Mouse (Mus musculus) gastrocnemius, adult 18-20 months (tissue): ENCODE measurements around the gene Npas2. TPM values are rescaled to one million over a fixed set of nuclear protein-coding genes. Genes with fewer than 3 reads are reported as not detected.

Source experiments
- DNase-seq: peaks from one replicate; pipeline ENCODE4 v3.0.0; 2021; ENCODE audit warnings: low spot score
- total RNA-seq, 2 experiments: library from RNA; stranded (reverse); gene quantifications; 2 replicates each; pipeline ENCODE4 v1.2.3; 2021

The Npas2 gene
- total RNA-seq, 2 experiments from 2014 or later = 1.8 to 3.2 TPM

- DNase-seq = no peak
Observed at GRCm38 (mm10) chr1:39212982-39213381, 19.5 kb downstream of the Npas2 start.

GRCm38 (mm10) chr1:39217584-39217983 lies 24.1 kb downstream of the Npas2 start:
- no peak for DNase-seq

GRCm38 (mm10) chr1:39228401-39228800 lies 34.9 kb downstream of the Npas2 start:
- DNase-seq = no peak

GRCm38 (mm10) chr1:39230021-39230420 lies 36.5 kb downstream of the Npas2 start:
- DNase-seq = no peak

GRCm38 (mm10) chr1:39234815-39235449 lies 41.4 kb downstream of the Npas2 start:
- DNase-seq = no peak

- no peak for DNase-seq
Observed at GRCm38 (mm10) chr1:39237503-39238255, 44.1 kb downstream of the Npas2 start.

- no peak for DNase-seq
Observed at GRCm38 (mm10) chr1:39240860-39241584, 47.5 kb downstream of the Npas2 start.

GRCm38 (mm10) chr1:39244726-39245125 lies 51.2 kb downstream of the Npas2 start:
- DNase-seq = no peak

GRCm38 (mm10) chr1:39251679-39252078 lies 58.1 kb downstream of the Npas2 start:
- no peak for DNase-seq

GRCm38 (mm10) chr1:39253771-39254170 lies 60.2 kb downstream of the Npas2 start:
- no peak for DNase-seq

- no peak for DNase-seq
Observed at GRCm38 (mm10) chr1:39256051-39256450, 62.5 kb downstream of the Npas2 start.

- DNase-seq = peak; percentile 51
Observed at GRCm38 (mm10) chr1:39256513-39257330, 63.2 kb downstream of the Npas2 start.

GRCm38 (mm10) chr1:39257331-39257594 lies 63.7 kb downstream of the Npas2 start:
- no peak for DNase-seq

- no peak for DNase-seq
Observed at GRCm38 (mm10) chr1:39259668-39260067, 66.1 kb downstream of the Npas2 start.

GRCm38 (mm10) chr1:39260183-39260978 lies 66.8 kb downstream of the Npas2 start:
- no peak for DNase-seq

GRCm38 (mm10) chr1:39266843-39267512 lies 73.4 kb downstream of the Npas2 start:
- DNase-seq = no peak

- no peak for DNase-seq
Observed at GRCm38 (mm10) chr1:39272976-39273375, 79.4 kb downstream of the Npas2 start.

GRCm38 (mm10) chr1:39280391-39280790 lies 86.9 kb downstream of the Npas2 start:
- no peak for DNase-seq

- no peak for DNase-seq
Observed at GRCm38 (mm10) chr1:39280989-39281875, 87.7 kb downstream of the Npas2 start.
